Mouse (Mus musculus): Measurements from ENCODE around the gene Bcl2l10. TPM values are rescaled to one million over a fixed set of nuclear protein-coding genes. Genes with fewer than 3 reads are reported as not detected.

The Bcl2l10 gene
- polyA plus RNA-seq, 1 experiment = 0.09 TPM

DNA sequence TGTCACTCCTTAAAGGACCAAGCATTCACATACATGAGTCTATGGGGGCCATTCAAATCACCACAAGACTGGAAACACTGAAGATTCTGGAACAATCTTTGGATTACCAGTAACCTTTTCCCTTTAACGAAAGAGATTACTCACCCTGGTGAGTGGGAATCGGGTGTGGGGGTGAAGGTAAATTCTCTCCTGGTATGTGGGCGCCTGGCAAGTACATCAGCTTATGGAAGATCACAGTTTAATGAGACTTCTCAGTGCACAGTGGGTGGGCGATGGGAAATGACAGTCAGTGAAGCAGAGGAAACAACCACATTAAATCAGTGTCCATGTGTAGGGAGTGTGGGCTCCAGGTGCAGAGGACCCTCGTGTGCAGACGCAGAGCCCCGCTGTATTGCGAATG lies 16.7 kb upstream of the Bcl2l10 start:
- no peak overlapping the region for H3K4me3 ChIP-seq (replicated peaks; ENCODE audit: extremely low read depth, low read depth, low read length)
- no peak for DNase-seq
- H3K4me1 ChIP-seq (ENCODE audit: control insufficient read depth, insufficient read depth, low read length) = no peaks in the 10 kb centered on the region
- WGBS = 92% methylated on average over 8 of the region's 8 CpGs
- TF ChIP-seq CTCF (IDR thresholded peaks at IDR 0.05; ENCODE audit: insufficient read depth, low read length) (no peak), POLR2A (IDR thresholded peaks at IDR 0.05; ENCODE audit: borderline replicate concordance, extremely low read depth, low read depth, low read length) (no peak)

DNA sequence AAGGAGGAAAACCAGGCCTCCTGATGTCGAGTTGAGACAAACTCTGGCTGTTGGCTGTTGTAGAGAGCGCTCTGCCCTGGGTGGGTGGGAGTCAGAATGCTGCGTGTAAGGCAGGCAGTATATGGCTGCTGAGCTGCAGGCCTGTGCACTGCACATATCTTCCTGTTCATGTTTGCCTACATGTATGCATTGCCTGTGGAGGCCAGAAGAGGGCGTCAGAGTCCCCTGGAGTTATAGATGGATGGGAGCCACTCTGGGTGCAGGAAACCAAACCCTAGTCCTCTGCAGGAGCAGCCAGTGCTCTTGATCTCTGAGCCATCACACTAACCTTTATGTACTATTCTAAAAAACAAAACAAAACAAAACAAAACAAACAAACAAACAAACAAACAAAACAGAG lies 13.1 kb upstream of the Bcl2l10 start:
- no peak for DNase-seq
- no peaks in the 10 kb centered on the region for H3K4me1 ChIP-seq (ENCODE audit: control insufficient read depth, insufficient read depth, low read length)
- TF ChIP-seq POLR2A (IDR thresholded peaks at IDR 0.05; ENCODE audit: borderline replicate concordance, extremely low read depth, low read depth, low read length) (no peak), CTCF (IDR thresholded peaks at IDR 0.05; ENCODE audit: insufficient read depth, low read length) (no peak)
- WGBS = 81% methylated on average over 4 of the region's 4 CpGs
- no peak overlapping the region for H3K4me3 ChIP-seq (replicated peaks; ENCODE audit: extremely low read depth, low read depth, low read length)

DNA sequence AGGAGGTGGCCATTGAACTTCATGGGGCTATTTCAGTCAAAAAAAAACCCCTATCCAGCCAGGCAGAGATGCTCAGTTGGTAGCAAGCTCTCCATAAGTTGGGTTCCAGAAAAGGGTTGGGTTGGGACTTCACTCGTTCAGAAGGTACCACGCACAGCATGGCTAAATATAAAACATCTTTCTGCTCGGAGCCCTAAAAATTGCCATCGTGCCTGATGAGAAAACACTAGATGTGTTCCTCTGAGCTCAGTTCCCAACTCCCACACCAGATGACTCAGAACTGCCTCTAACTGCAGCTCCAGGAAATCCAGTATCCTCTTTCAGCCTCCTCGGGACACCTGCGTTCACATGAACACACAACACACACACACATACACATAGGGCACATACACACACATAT lies 9.5 kb upstream of the Bcl2l10 start:
- 88% methylated on average over 6 of the region's 6 CpGs for WGBS
- no peak for TF ChIP-seq CTCF (IDR thresholded peaks at IDR 0.05; ENCODE audit: insufficient read depth, low read length)
- no peak for TF ChIP-seq POLR2A (IDR thresholded peaks at IDR 0.05; ENCODE audit: borderline replicate concordance, extremely low read depth, low read depth, low read length)
- Histone ChIP-seq H3K4me3 (replicated peaks; ENCODE audit: extremely low read depth, low read depth, low read length) (no peak overlapping the region), H3K4me1 (ENCODE audit: control insufficient read depth, insufficient read depth, low read length) (no peaks in the 10 kb centered on the region)
- no peak for DNase-seq

DNA sequence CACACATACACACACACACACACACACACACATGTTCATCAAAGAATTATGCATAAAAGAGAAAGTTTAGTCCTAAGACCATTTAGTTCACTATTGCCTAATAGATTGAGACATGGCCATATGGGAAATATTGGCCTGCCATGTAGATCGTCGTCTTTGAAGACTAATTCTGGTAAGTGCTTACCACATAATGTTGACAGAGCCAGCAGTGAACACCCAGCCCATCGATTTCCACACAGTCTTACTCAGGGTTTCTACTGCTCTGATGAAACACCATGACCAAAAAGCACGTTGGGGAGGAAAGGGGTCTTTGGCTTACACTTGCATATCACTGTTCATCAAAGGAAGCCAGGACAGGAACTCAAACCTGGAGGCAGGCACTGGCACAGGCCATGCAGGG lies 5.1 kb upstream of the Bcl2l10 start:
- Histone ChIP-seq H3K4me1 (ENCODE audit: control insufficient read depth, insufficient read depth, low read length) (no peaks in the 10 kb centered on the region), H3K4me3 (replicated peaks; ENCODE audit: extremely low read depth, low read depth, low read length) (no peak overlapping the region)
- WGBS = 66% methylated on average over 4 of the region's 4 CpGs
- TF ChIP-seq POLR2A (IDR thresholded peaks at IDR 0.05; ENCODE audit: borderline replicate concordance, extremely low read depth, low read depth, low read length) = no peak
- no peak for TF ChIP-seq CTCF (IDR thresholded peaks at IDR 0.05; ENCODE audit: insufficient read depth, low read length)
- no peak for DNase-seq

DNA sequence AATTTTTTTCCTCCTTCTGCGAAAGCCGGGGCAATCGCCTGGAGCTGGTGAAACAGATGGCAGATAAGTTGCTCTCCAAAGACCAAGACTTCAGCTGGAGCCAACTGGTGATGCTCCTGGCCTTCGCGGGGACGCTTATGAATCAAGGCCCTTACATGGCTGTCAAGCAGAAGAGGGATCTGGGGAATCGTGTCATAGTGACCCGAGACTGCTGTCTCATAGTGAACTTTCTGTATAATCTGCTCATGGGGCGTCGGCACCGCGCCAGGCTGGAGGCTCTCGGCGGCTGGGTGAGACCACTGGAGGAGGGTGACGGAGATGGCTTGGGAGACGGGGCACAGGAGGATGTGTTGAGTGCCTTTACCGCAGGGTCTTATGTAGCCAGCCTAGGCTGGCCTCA lies 508 bp downstream of the Bcl2l10 start:
- no peak for DNase-seq
- Histone ChIP-seq H3K4me1 (ENCODE audit: control insufficient read depth, insufficient read depth, low read length) (no peaks in the 10 kb centered on the region), H3K4me3 (replicated peaks; ENCODE audit: extremely low read depth, low read depth, low read length) (no peak overlapping the region)
- TF ChIP-seq CTCF (IDR thresholded peaks at IDR 0.05; ENCODE audit: insufficient read depth, low read length) = no peak
- TF ChIP-seq POLR2A (IDR thresholded peaks at IDR 0.05; ENCODE audit: borderline replicate concordance, extremely low read depth, low read depth, low read length) = no peak
- WGBS = 86% methylated on average over 17 of the region's 17 CpGs

DNA sequence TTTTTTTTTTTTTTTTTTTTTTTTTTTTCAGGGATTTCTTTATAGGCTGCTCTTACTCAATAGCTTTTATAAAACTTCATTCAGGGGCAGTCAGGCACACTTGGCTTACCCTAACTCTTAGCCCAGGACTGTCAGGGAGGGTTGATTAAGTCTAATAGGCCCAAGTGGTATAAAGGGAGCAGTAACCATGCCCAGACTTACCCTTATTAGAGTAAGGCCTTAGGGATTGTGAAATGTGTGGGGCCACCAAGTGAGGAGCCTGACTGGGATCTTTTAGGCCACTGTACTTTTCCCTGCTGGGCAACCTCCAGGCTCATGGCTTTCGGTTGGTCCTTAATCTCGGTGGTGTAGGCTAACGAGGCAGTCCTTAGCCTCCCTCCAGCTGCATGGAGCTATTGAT lies 1.1 kb downstream of the Bcl2l10 start:
- H3K4me3 ChIP-seq (replicated peaks; ENCODE audit: extremely low read depth, low read depth, low read length) = no peak overlapping the region
- 84% methylated on average over 3 of the region's 3 CpGs for WGBS
- TF ChIP-seq CTCF (IDR thresholded peaks at IDR 0.05; ENCODE audit: insufficient read depth, low read length) (no peak), POLR2A (IDR thresholded peaks at IDR 0.05; ENCODE audit: borderline replicate concordance, extremely low read depth, low read depth, low read length) (no peak)
- no peak for DNase-seq
- no peaks in the 10 kb centered on the region for H3K4me1 ChIP-seq (ENCODE audit: control insufficient read depth, insufficient read depth, low read length)

DNA sequence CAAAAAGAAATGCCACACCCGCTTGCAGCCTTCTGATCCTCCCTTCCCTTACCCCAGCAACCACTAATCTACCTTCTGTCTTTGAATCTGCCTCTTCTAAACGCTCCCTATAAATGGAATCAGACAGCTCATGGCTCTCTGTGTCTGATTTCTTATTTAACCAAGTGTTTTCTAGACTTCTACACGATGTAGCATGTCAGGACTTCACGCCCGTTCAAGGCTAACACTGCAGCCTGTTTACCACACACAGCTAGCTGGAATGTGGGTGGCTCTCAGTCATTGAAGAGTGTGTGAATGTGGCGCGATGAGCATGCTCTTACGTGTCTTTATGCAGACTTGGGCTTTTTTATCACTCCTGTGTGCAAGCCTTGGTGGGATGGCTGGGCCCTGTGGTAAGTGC lies 5.5 kb downstream of the Bcl2l10 start:
- H3K4me1 ChIP-seq (ENCODE audit: control insufficient read depth, insufficient read depth, low read length) = no peaks in the 10 kb centered on the region
- H3K4me3 ChIP-seq (replicated peaks; ENCODE audit: extremely low read depth, low read depth, low read length) = no peak overlapping the region
- no peak for DNase-seq
- WGBS = 65% methylated on average over 8 of the region's 8 CpGs
- TF ChIP-seq CTCF (IDR thresholded peaks at IDR 0.05; ENCODE audit: insufficient read depth, low read length) = no peak
- no peak for TF ChIP-seq POLR2A (IDR thresholded peaks at IDR 0.05; ENCODE audit: borderline replicate concordance, extremely low read depth, low read depth, low read length)

DNA sequence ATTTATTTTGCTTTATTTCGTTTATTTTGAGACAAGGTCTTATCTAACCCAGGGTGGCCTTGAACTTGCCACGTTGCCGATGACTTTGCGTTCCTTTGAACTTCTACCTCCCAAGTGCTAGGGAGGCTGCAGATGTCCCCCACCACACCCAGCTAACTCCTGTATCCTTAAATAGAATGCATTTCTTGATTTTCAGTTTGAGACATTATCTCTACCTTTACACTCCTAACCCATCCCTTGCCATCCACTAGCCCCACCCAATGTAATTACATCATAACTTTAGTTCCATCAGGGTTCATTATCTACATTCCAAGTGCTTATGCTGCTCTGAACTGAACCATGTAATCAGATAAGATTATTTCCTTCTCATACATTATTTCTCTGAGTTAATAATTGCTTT lies 8.2 kb downstream of the Bcl2l10 start:
- Histone ChIP-seq H3K4me3 (replicated peaks; ENCODE audit: extremely low read depth, low read depth, low read length) (no peak overlapping the region), H3K4me1 (ENCODE audit: control insufficient read depth, insufficient read depth, low read length) (no peaks in the 10 kb centered on the region)
- DNase-seq = no peak
- WGBS = 73% methylated on average over 4 of the region's 4 CpGs
- TF ChIP-seq POLR2A (IDR thresholded peaks at IDR 0.05; ENCODE audit: borderline replicate concordance, extremely low read depth, low read depth, low read length) (no peak), CTCF (IDR thresholded peaks at IDR 0.05; ENCODE audit: insufficient read depth, low read length) (no peak)

DNA sequence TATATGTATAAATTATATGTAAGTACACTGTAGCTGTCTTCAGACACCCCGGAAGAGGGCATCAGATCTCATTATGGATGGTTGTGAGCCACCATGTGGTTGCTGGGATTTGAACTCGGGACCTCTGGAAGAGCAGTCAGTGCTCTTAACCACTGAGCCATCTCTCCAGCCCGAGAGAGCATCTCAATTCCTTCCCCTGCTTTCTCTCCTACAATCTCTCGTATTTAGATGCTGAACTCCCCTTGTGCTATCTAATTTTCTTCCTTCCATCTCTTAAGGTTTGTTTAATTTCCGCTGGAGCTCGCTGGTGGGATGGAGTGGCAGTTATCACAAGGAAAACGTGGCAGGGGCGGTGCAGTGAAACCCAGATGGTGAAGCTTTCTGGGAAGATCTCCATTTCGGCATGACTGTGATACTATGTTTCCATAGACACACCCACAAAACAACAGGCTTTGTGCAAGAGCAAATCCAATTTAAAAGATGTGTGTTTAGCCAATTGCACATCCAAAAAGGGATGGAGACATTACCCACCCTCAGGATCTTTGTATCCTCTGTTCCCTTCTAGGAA lies 9.6 kb downstream of the Bcl2l10 start:
- no peak for DNase-seq
- Histone ChIP-seq H3K4me1 (ENCODE audit: control insufficient read depth, insufficient read depth, low read length) (no peaks in the 10 kb centered on the region), H3K4me3 (replicated peaks; ENCODE audit: extremely low read depth, low read depth, low read length) (no peak overlapping the region)
- no peak for TF ChIP-seq CTCF (IDR thresholded peaks at IDR 0.05; ENCODE audit: insufficient read depth, low read length)
- TF ChIP-seq POLR2A (IDR thresholded peaks at IDR 0.05; ENCODE audit: borderline replicate concordance, extremely low read depth, low read depth, low read length) = no peak
- WGBS = 62% methylated on average over 9 of the region's 9 CpGs

DNA sequence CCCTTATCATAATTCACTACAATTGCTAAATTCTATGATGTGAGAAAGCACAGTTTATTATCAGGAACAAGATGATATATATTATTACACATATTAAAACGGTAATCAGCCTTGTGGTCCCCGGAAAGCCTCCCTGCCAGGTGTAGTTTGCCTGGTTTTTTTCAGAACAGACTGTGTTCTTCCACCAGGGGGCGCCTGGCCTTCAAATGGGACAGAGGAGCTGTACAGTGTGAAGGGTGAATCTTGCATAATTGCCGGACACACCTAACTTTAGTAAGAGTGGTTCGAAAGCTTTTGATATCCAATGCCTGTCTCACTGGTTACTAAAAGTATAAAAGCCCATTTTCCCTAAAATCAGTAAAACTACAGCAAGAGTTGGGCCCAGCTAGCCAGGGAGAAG lies 14.1 kb downstream of the Bcl2l10 start:
- peak; percentile 80 for DNase-seq
- no peak for TF ChIP-seq POLR2A (IDR thresholded peaks at IDR 0.05; ENCODE audit: borderline replicate concordance, extremely low read depth, low read depth, low read length)
- TF ChIP-seq CTCF (IDR thresholded peaks at IDR 0.05; ENCODE audit: insufficient read depth, low read length) = peak; percentile 71
- H3K4me1 ChIP-seq (ENCODE audit: control insufficient read depth, insufficient read depth, low read length) = no peaks in the 10 kb centered on the region
- no peak overlapping the region for H3K4me3 ChIP-seq (replicated peaks; ENCODE audit: extremely low read depth, low read depth, low read length)
- 7% methylated on average over 5 of the region's 5 CpGs for WGBS

Data from lung, adult 2 months (tissue).